Mouse (Mus musculus) mouse trophoblast stem cell (cell line): ENCODE measurements around the gene Sema4a.

Experiments
- in situ Hi-C, 2 experiments: fragments of 300-500 bp; cut with MseI, MboI; formaldehyde crosslinking; loops; 2 replicates in 1 of 2; 3 replicates in 1 of 2; pipeline ENCODE4 v1.15.1; 2025

Sema4a gene

DNA sequence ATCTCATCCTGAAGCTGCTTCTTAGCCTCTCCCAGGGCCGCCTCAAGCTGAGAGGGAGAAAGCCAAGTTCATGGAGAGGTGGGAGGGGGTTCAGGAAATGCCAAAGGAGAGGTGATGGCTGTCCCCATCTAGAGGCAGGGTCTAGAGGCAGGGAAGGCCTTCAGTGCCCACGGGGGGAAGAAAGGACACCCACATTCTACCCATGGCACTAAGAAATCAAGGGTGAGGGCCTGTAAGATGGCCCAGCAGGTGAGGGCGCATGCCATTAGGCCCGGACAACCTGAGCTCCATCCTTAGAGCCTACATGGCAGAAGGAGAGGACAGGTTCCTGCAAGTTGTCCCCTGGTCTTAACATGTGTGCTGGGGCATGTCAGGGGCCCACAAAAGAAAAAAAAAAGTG lies 25.9 kb upstream of the Sema4a start:
- in situ Hi-C loops, result loop anchor here in 1 of 2 experiments (5.0 kb wide), 1 partner anchor 35 kb away; no protein-coding TSS in a partner anchor

DNA sequence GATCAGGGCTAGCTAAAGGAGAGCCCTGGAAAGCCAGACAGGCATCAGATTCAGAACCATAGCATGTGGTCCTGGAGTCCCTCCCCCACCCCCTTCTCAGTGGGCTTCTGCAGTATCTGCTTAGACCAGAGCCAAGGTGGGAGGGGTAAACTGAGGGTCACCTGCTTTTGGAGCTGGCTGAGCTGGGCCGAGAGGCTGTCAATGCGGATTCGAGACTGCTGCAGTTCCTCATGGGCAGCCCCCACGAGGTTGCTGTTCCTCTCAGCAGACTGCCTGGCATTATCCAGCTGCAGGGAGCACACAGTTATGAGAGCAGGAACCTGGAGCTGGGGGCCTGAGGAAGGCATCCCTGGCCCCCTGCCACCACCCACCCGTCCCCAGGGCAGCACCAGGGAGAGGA lies 25.1 kb upstream of the Sema4a start:
- in situ Hi-C loops, result loop anchor here in 1 of 2 experiments (5.0 kb wide), 1 partner anchor 36 kb away; no protein-coding TSS in a partner anchor

DNA sequence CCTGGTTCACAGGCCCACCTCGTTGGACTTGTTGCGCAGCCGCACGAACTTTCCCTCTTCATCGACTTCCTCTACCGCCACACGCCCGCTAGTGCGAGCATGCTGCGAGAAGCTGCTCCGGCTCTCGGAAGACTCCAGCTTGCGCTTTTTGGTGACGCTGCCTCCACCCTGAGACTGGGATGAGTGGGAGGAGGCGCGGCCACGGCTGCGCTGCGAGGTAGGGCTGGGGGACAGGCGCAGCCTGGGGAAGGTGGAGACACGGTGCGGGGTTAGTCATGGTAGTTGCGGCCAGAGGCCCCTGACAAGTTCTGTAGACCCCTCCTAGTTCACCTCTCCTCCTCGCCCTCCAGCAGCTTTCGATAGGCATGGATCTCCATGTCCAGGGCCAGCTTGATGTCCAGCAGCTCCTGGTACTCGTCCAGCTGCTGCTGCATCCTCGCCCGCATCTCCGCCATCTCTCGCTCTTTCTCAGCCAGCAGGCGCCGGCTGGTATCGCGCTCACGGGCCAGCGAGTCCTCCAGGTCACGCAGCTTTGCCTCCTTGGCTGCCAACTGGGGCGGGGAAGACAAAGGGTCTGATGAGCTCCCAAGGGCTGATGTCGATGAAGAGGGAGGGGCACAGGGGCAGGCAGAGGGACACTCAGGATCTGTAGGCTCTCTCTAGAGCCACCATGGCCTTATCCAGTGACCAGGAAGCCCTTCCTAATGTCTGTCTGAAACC lies 23.8 kb upstream of the Sema4a start:
- in situ Hi-C loops, result loop anchor here (5.0 kb wide), 1 partner anchor 38 kb away; no protein-coding TSS in a partner anchor

DNA sequence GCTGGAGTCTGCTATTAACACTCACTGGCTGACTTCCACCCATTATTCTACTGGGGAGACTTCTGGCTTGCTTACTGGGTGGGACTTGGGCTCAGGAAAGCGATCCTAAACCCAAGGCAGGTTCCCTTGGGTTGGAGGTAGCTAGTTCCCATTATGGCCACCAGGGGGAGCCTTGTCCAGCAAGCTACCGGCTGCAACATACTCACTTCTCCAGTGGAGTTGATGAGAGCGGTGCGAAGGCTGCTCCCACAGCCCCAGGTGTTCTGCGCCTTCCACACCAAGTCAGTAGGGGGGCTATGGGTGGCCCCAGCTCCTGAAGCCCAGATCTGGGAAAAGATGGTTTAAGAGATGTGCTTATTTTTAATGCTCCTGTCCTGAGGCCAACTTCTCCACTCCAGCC lies 22.6 kb upstream of the Sema4a start:
- in situ Hi-C loops, result loop anchor here in 1 of 2 experiments (5.0 kb wide), 1 partner anchor 39 kb away; no protein-coding TSS in a partner anchor

DNA sequence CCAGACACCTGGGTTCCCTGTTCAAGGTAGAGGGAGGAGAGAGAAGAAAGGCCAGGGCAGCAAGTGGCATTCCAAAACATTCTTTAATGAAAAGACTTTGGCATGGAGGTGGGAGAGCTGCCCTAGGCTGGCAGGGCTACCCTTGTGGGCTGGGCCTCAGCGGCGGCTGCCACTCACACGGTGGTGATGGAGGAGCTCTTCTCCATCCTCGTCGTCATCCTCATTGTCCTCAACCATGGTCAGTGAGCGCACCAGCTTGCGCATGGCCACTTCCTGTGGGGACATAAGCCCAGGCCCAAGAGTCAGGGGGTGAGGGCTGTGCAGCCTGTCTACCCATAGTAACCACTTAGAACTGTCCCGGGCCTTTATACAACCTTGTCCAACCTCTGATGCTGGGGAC lies 22.2 kb upstream of the Sema4a start:
- in situ Hi-C loops, result loop anchor here in 1 of 2 experiments (5.0 kb wide), 1 partner anchor 39 kb away; no protein-coding TSS in a partner anchor

GRCm38 (mm10) chr3:88482336-88482735 lies 21.4 kb upstream of the Sema4a start:
- in situ Hi-C loops, result loop anchor here in 1 of 2 experiments (5.0 kb wide), 1 partner anchor 40 kb away; no protein-coding TSS in a partner anchor

- in situ Hi-C loops, result loop anchor here in 1 of 2 experiments (5.0 kb wide), 1 partner anchor 41 kb away; no protein-coding TSS in a partner anchor
Observed at GRCm38 (mm10) chr3:88481372-88482040, 20.5 kb upstream of the Sema4a start.

- in situ Hi-C loops, result loop anchor here in 1 of 2 experiments (5.0 kb wide), 1 partner anchor 42 kb away; no protein-coding TSS in a partner anchor
Observed at GRCm38 (mm10) chr3:88480679-88481078, 19.7 kb upstream of the Sema4a start.

- in situ Hi-C loops, result loop anchor here in 1 of 2 experiments (5.0 kb wide), 1 partner anchor 42 kb away; no protein-coding TSS in a partner anchor
Observed at GRCm38 (mm10) chr3:88479828-88480227, 18.8 kb upstream of the Sema4a start.

DNA sequence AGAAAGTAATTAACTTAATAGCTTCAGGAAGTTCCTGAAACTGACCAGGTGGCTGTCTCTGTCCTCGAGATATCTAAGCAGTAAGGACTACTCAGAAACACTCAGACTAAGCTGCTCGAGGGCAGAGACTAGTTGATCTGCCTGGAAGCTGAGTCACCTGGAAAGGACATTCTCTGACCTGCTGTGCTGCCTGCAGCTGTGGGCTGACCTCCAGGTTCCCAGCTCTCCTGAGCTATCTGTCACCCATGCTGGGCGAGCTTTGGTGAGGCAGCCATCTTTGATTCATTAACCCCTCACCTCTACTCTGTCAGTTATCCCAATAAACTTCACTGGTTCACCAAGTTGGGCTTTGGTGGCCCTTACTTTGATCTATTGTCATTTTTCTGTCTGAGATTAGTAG lies 18.2 kb upstream of the Sema4a start:
- in situ Hi-C loops, result no loop called here

DNA sequence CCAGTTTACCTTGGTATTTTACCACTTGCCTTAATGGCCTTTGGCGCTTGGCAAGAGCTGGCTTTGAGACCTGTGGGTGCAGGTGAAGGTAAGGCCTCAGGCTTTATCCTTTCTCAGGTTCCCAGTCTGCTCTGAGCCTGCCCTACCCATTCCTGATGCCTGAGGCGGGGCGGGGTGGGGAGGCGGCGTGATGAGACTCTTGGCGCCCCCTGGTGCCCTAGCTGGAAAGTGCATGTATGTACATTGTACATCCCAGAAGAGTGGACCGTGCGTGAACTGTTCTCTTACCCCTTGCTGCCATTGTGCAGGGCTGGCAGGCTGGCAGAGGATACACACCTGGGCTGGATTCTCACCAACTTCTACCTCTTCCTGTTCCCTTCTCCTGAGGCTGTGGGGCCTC lies 16.8 kb upstream of the Sema4a start:
- in situ Hi-C loops, result no loop called here

DNA sequence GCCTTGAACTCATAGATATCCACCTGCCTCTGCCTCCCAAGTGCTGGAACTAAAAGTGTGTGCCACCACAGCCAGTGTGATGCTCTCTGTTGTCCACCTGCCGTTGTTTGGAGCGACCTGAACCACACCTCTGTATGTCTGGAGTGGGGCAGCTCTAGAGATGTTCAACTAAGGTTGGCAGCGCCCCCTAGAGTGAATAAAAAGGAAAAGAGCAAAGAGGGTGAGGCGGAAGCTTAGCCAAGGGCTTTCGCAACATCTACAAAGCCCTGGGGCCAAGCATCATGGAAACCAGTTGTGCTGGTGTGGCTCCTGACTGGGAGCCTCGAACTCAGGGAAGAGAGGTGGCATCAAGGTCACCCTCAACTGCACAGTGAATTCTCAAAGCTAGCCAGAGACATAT lies 15.4 kb upstream of the Sema4a start:
- in situ Hi-C loops, result no loop called here

DNA sequence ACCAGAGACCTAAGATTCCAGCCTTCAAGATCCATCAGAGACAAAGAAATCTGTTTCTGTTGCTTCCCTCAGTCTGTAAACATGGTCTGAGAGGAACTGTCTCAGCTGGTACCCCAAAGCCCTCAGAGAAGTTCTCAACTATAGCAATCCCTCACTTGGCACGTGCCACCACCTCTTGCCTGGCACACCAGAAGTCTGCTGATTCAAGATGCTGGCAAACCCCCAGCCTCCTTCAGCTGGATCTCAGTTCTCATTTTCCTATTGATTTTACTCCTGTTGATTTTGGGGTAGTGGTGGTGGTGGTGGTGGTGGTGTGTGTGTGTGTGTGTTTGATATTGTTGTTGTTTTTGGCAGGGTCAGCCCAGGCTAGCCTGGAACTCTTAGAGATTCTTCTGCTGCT lies 12.6 kb upstream of the Sema4a start:
- in situ Hi-C loops, result loop anchor here in 1 of 2 experiments (5.0 kb wide), 1 partner anchor 66 kb away; no protein-coding TSS in a partner anchor

DNA sequence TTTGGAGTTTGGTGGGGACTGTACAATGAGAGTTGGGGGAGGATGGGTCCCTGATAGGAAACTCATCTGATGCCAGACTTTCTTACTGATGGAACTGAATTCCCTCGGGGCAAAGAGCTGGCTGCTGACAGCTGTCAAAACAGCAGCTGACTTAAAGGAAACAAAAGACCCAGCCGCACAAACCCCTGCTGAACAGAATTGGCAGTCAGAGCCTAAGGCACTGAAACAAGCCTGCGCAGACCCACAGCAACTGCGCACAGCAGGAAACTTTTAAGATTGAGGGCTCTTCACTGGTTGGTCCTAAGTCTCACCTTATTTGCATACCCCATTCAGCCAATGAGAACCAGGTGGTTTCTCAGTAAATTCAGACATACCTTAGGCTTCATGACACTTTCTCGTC lies 12.0 kb upstream of the Sema4a start:
- in situ Hi-C loops, result loop anchor here in 1 of 2 experiments (5.0 kb wide), 1 partner anchor 66 kb away; no protein-coding TSS in a partner anchor

DNA sequence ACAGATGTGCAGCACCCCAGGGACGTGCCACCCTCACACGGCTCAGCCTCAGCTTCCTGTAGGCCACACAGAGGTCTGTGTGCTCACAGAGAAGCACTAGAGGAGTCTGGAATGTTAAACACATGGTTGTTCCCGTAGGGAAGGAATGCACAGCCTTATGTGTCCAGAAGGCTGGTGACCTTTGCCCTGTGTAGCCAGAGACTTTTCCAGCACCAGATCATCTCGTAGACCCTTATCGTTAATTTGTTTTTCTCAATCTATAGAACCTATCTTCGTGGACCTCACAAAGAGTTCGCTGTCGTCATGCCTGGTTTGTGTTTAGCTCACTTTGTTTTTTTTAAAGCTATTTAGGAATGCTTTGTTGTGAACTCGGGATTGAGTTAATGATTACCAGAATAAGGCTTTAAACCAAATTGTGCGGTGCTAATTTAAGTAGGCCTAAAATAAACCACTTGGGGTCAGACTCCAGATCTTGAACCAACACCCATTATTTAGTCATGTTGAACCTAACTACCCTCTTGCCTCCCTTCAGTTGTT lies 10.0 kb upstream of the Sema4a start:
- in situ Hi-C loops, result loop anchor here in 1 of 2 experiments (5.0 kb wide), 1 partner anchor 64 kb away; no protein-coding TSS in a partner anchor

GRCm38 (mm10) chr3:88469466-88469865 lies 8.5 kb upstream of the Sema4a start:
- in situ Hi-C loops, result loop anchor here in 1 of 2 experiments (5.0 kb wide), 1 partner anchor 62 kb away; no protein-coding TSS in a partner anchor

- in situ Hi-C loops, result loop anchor here in 1 of 2 experiments (5.0 kb wide), 1 partner anchor 60 kb away; no protein-coding TSS in a partner anchor
Observed at GRCm38 (mm10) chr3:88467116-88467824, 6.3 kb upstream of the Sema4a start.

- in situ Hi-C loops, result loop anchor here in 1 of 2 experiments (5.0 kb wide), 1 partner anchor 58 kb away; no protein-coding TSS in a partner anchor
Observed at GRCm38 (mm10) chr3:88465127-88465526, 4.1 kb upstream of the Sema4a start.

DNA sequence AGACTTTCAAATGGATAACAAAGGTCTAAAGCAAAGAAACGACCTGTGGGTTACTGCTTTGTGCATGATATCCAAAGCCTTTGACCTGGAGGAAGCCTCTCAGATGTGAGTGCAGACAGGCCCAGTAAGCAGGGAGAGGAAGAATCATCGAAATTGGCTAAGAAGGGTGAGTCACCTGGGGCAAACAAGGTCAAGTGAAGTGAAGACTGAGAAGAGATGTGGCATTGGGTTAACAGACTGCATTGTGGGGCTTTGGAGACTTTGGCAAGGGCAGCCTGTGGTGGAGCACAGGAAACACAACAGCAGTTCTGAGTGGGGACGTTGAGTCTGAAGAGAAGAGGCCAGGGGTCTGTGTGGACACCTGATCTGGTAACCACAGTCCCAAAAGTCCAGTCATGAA lies 3.4 kb upstream of the Sema4a start:
- in situ Hi-C loops, result no loop called here

- in situ Hi-C loops, result no loop called here
Observed at GRCm38 (mm10) chr3:88460029-88460428, 953 bp downstream of the Sema4a start.

- in situ Hi-C loops, result no loop called here
Observed at GRCm38 (mm10) chr3:88458778-88459219, 2.2 kb downstream of the Sema4a start.
